Mouse (Mus musculus) common myeloid progenitor, adult 5-6 weeks (primary cell): ENCODE measurements around the gene Slc5a10. TPM values are rescaled to one million over a fixed set of nuclear protein-coding genes. Genes with fewer than 3 reads are reported as not detected.

ENCODE experiments used
- ATAC-seq: replicated peaks from 2 replicates; pipeline ENCODE4 v1.8.0; 2016; ENCODE audit warnings: low read depth, mild to moderate bottlenecking, moderate TSS enrichment, inconsistent platforms; ENCODE audit not compliant: poor library complexity, severe bottlenecking
- total RNA-seq: library from RNA; stranded (forward); fragments of 200-1000, 187-1606 nt; gene quantifications from 2 replicates; pipeline ENCODE4 v1.2.3, GENCODE M21; 2017

Slc5a10 gene
- total RNA-seq, 1 experiment from 2014 or later: not detected

DNA sequence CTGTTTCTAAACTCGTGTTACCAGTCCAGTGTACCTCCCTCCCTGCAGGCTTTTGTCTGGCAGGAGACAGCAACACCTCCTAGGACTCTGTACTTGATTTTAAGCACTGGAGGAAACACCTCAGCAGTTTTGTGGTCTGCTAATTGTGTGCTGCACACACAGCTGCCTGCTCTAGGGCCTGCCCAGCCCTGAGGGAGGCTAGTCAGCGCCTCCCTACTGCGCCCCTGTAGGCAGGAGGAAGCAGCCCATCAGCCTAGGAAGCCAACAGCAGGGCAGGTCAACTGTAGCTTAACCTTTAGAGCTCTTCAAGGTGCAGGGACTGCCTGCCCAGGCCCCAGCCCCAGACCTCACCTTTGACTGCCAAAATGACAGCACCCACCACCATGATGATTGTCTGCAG lies 11.7 kb downstream of the Slc5a10 start:
- 0 out of 2 replicates have a peak, but pooled peaks have one; percentile 29 for ATAC-seq

DNA sequence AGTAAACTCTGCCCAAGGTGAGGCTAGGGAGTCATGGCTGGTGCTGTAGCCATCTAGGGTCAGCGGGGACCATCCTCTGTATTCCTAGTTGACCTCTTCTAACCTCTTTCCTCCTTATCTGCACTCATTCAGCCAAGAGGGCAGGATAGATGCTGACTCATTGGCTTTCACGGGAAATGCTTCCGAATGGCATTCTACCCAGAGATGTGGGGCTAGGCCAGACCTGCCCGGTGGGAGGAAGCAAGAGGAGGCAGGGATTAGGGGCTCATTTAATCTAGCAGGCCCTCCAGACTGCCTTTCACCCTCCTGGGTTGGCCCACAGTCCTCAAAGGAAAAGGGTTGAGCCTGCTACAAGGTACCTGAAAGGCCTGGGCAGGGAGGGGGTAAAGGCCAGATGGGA lies 14.4 kb downstream of the Slc5a10 start:
- no peak for ATAC-seq

DNA sequence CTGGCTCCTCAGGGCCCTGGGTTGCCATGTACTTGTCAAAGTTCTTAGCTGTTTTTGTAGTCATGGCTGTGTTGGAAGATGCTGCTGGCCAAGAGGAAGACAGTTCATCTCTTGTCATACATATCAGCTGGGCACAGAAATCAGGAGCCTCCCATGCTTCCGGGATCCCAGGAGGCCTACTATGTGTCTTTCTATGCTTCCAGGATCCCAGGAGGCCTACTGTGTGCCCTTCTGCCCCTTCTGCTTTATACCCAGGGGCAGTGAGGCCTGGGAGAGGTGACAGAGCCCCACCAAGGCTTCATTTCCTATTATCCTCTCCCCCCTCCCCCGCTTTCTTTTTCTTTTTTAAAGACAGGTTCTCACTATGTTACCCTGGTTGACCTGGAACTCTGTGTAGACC lies 15.0 kb downstream of the Slc5a10 start:
- no peak for ATAC-seq

DNA sequence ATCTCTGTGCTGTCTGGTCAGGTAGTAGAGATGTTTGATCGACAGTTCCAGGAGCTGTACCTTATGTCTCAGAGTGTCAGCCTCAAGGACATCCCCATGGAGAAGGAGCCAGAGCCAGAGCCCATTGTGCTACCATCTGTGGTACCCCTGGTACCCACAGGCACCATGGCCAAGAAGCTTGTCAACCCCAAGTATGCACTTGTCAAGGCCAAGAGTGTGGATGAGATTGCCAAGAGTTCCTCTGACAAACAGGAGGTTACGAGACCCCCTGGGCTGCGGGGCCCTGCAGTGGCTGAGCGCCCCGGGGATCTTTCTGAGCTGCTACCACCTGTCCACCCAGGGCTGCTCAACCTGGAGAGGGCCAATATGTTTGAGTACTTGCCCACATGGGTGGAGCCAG lies 18.1 kb downstream of the Slc5a10 start:
- no peak for ATAC-seq

DNA sequence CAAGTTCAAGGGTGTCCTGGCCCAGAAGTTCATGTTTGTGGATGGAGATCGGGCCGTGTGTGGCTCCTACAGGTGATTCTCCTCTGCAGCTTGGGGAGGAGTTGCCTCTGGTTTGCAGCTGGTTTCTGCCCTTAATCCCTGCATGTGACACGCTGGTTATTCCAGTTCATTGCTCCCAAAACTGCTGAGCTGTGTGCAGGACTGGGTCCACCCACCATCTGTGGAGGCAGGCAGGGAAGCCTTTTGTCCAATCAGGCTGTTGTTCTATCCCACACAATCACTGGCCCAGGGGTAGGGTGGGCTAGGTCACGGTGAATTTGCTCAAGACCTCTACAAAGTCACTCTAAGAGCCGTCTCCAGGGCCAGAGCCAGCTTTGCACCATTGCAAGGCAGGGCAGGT lies 18.9 kb downstream of the Slc5a10 start:
- ATAC-seq: no peak

DNA sequence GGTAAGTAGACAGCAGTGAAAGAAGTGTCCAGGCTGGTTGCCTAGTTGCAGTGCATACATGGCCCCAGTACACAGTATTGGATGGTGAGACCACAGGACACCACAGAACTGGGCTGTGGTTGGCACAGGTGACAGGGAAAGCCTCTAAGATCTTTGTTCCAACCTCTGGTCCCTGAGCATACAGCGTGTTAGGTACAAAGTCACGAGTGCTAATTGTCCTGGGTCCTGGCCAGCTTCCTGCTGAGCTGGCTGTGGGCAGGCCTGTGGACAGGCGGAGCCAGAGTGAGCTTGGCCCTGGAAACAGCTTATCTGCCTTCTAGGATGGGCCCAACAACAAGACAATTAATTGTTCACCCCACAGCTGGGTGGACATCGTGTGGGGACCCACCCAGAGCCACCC lies 20.7 kb downstream of the Slc5a10 start:
- ATAC-seq: no peak

DNA sequence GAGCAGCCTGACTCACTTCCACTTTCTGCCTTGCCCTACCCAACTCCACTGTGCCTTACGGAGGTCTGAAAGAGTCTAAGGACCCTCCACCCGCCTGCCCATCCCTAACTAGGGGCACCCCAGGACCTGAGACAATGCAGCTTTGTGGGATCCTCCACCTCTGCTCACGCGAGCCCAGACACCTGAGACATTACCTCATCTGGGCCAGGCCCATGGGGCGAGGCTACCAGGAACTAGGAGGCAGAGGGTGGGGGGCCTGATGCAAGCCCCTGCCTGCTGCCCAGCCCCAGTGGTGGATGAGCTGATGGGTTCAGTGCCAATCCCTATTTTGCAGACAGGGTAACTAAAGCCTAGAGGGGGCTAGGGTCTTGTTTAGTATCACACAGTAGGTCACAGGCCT lies 21.2 kb downstream of the Slc5a10 start:
- ATAC-seq: no peak

DNA sequence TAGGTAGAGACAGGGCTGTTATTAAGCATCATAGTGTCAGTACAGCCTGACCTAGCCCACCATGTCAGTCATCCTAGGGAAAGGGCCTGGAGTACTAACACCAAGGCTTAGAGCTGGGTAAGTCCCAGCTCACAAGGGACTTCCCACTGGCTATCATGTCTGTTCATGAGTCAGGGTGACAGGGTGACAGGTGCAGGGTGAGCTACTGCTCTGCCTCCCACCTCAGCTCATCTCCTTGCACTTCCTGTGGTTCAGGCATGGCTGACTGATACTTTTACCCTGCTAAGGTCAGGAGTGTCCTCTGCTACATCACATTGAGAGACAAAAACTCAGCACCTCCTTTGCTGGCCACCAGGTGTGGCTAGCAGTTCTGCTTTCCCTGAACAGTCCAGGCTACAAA lies 21.8 kb downstream of the Slc5a10 start:
- no peak for ATAC-seq

DNA sequence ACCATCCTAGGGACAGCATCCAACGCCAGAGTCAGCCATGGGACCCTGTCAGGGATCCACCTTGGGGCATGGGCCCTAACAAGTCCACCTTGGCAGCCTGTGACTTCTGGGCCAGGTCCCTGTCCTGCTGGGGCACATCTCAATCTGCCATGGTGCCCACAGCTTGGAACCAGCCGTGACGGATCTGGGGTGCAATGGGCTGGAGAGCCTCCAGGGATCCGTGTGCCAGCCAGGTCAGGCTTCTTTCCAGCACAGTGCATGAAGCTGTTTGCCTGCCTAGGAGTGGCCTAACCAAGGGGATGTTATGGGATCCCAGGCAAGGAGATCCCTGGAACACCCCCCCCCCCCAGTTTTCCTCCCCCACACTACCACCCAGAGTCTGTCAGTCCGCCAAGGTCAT lies 27.6 kb downstream of the Slc5a10 start:
- no peak for ATAC-seq

DNA sequence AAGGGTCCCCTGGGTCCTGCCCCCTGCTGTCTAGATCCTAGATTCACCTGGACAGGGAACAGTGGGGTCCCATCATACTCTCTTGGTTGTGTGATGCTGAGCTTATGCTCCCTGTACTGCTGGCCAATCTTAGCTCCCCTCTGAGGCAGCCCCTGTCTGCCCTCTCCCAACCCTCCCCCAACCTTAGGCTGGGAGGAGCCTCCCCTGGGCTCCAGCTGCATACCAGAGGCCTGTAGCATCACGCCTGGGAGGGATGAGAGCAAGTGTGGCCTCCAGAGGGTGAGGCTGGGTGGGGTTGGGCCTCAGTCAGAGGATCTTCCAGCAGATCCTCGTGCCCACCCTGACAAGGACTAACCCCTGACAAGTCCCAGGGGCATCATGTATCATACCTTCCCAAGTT lies 33.0 kb downstream of the Slc5a10 start:
- no peak for ATAC-seq

DNA sequence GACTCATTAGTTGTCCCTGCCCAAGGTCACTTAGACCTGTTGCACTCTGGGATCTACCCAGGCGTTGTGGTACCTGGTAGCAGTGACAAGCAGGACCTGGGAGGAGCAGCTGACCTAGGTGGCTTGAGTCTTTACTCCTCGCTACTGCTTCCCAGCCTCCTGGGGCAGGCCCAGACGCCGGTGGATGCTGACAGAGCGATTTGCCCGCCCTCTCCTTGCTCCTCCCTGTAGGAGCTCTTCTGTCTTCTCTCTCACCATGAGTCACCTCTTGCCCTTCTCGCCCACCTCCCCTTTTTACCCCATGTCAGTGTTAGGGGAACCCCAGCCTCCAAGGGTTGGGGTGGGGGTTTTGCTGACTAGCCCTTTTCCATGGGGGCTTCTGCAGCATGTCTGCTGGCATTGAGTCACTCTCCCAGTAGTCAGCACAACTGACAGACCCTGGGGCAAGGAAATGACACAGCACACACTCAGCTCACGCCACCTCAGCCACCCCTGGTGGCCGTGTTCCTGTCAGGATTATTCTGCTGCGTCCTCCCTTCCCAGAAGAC lies 33.6 kb downstream of the Slc5a10 start:
- ATAC-seq: no peak

DNA sequence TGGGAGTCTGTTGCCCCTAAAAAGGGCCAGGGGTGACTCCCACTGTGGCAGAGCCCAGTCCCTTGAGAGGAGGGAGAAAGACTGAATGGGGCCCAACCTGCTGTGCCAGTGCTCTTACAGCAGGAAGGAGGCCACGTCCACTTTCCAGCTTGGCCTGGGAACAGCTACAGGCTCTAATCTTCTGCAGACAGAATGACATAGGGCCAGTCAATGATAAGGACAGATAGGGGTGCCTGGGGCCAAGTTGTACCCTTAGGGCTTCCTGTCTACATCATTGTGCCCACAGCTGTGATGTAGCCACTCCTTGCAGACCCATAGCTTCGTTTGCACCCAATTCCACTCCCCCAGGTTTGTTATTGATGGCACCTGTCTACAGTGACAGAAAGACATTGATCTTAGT lies 34.5 kb downstream of the Slc5a10 start:
- ATAC-seq: no peak

DNA sequence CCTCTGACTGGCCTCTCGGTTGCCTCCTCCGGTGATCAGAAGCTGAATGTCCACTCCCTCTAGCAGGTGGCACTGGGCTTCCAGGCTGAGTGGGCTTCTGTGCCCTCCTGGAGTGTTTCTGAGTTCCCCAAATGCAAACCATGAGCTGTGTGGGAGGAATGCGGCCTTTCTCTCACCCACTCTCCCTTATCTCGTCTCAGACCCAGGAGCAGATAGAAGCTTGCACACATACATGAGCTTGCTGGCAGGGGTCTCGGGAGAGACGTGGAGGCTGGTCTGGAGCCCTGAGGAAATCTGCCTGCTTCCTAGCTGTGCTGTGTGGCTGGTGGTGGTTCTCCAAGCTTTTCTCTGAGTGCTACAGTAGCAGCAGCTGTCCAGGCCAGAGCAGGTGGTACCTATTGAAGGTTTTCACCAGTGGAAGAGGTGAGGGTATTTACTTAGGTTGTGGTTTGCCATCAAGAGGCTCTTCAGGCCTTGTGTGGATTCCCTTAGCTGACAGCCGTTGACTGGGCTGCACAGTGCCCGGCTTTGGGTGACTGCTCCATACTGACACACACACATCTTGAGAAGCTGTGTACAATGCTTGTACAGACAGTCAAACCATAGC lies 35.4 kb downstream of the Slc5a10 start:
- no peak for ATAC-seq

DNA sequence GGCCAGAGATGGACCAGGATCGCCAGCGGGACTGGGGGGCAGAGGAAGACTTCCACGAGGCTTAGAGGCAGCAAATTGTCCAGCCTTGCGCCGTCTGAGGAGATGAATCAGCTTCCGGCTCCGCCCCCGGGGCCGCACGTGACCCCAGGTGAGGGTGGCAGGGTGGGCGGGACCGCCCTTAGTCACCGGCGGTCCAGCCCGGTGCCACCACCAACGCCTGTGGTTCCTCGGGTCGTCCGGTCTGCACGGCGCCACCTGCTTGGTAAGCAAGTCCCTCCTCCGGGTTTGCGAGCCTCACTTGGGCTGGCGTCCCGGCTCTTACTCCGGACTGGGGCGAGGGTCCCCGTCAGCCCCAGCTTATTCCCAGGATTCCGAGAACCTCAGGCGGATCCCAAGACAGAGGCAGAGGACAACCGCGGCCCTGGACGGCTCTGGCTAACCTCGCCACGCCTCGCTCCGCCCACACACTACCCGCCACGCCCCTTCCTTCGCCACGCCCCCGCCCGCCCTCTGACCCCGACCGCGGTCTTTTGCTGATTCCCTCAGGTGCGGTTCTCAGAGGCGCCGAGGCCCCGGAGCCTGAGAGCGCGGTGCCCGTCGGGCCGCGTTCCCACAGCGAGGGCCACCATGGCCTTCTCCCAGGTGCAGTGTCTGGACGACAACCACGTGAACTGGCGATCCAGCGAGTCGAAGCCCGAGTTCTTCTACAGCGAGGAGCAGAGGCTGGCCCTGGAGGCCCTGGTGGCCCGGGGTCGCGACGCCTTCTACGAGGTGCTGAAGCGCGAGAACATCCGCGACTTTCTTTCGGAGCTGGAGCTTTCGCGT lies 36.5 kb downstream of the Slc5a10 start, which contains the start of gene Fam83g:
TSS of gene Fam83g (plus strand) at position 185 of the 825 bp plus-strand sequence.
- ATAC-seq: peak; percentile 38; the same call in 1 of the 2 replicates

DNA sequence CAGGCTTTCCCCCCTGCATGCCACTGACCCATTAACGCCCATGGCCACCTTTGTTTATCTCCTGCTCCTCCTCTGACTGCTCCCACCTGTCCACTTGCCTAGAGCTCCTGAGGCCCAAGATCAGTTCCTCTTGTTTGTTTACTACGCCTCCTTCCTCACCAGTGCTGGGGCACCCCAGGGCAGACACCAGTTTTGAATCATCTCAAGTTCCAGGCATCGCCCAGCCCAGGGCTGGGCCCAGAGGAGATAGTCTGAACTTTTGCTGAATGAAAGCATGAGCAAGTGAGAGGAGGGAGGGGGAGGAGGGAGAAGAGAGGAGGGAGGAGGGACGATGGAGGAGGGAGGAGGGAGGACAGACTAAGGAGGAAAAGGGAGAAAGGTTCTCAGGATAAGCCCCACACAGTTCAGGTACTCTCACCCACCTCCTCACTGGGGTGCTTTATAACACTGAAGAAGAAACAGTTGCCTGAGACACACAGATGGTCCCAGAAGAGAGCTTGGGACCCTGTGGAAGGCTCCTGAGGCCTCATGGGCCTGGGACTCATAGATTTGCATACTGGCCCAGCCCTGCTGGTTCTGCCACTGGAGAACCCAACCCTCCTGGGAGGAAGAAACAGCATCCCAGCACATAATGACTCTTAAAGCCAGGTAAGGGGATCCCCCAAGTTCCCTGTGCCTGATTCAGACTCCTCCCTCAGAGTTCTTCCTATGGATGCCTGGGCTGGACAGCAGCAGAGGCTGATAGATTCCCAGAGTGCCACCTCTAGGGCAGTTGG lies 41.3 kb downstream of the Slc5a10 start:
- no peak for ATAC-seq

DNA sequence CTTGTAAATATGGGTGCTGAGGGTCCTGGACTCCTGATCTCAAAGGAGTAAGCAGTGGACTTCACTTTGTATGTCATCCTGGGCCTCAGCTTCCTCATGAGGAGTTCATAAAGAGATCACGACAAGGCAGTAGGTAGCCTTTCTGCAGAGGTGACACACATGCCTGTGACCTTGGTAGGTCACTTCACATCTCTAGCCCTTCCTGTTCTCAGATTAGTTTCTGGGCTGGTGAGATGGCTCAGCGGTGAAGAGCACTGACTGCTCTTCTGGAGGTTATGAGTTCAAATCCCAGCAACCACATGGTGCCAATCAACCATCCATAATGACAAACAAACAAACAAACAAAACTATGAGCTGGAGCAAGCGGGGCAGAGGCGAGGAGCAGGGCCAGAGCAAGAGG lies 42.9 kb downstream of the Slc5a10 start:
- no peak for ATAC-seq

DNA sequence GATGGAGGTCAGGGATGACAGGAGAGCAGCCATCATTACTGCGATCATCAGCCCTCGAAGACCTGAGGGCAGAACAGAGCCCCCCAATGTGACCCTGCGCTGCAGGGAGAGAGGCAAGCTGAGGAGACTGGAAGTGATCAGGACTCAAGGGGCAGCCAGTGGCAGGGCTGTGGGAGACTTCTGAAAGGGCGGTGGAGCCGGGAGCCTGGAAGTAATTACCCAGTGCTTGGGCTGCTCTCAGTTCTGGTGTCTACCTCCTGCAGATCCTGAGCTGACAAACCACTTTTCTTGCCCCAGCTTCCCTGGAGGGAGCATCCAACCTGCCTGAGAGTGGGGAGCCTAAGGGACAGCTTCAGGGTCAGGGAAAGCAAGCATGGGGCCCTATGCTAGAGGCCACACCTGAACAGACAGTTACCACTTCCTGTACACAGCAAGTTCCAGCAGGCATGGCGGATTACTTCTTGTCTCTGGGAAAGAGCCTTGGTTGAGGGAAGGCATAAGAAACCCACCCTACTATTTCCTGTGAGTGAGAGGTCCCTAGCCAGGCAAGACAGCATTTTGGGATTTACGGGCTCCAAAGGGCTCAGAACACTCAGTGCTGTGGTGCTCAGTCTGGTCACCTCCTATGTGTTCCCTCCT lies 44.3 kb downstream of the Slc5a10 start:
- no peak for ATAC-seq

DNA sequence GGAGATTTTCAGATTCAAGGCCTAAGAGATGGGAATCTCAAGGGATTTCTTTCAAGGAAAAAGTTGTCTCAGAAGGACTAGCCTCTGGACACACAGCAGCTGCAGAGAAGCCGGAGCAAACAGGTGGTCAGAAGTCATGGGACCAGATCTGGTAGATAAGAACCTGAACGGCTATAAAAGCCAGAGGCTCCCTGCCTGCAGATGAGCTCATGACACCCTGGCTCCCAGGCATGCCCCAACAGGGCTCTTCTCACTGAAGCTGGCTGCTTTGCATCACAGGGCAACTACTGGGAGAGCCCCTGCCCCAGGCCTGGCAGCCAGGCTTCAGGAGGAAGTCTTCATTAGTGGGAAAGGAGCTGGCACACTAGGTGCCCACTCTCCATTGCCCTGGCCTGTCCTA lies 45.3 kb downstream of the Slc5a10 start:
- ATAC-seq: no peak

DNA sequence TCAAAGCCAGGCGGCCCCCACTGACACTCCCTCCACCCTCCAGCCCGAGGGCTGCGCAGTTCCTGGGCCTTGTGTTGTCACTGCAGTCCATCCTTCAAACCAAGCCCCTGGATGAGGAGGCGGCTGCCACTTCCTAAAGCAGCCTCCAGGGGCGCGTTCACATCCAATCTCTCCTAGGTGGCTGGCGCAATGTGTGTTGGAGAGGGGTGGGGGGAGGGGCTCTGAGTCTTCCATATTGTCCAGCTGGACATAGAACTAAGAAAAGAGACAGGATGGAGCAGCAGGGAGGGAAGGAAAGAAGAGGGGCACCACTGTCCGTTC lies 45.8 kb downstream of the Slc5a10 start:
- no peak; the same call in 1 of the 2 replicates for ATAC-seq

DNA sequence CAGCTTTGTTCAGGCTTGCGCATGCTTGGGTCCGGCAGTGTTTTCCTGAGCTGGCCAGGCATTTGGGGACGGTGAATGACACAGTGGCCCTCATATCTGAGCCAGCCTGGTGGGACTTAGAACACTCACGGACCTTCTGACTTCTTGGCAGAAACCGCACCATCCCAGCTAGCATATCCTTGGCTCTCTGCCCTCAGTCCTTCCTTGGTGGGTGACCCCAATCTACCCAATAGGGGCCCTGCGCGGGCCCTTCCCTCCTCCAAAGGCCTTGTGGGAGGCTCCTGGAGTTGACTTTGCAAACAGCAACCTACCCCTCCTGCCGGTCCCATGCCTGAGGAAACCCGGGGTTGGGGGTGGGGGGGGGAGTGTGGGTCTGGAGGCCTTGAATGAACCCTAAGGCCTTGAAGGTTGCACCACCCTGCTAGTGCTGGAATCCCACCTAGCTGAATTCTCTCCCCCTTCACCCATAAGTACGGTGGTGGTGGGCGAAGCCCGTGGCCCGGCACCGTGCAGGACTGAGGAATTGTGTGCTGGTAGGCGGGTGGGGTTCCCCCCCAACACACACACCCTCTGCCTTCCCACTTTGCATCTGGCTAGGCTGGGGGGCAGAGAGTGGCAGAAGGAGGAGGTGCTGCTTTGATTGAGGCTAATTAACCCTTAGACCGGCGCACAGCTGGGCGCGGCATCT lies 46.3 kb downstream of the Slc5a10 start:
- ATAC-seq: no peak
